Mouse (Mus musculus) hematopoietic multipotent progenitor cell, adult 10-12 weeks (in vitro differentiated cells): Measurements from ENCODE around the gene Cds1. TPM values are rescaled to one million over a fixed set of nuclear protein-coding genes. Genes with fewer than 3 reads are reported as not detected.

ENCODE experiments used
- polyA plus RNA-seq: library from polyadenylated mRNA; stranded (reverse); fragments of >175 nt; gene quantifications from 2 replicates; pipeline ENCODE4 v1.2.3, GENCODE M21; 2012; ENCODE audit warnings: low replicate concordance

Gene Cds1
- 0.86 and 1.4 TPM in 2 replicates for polyA plus RNA-seq

DNA sequence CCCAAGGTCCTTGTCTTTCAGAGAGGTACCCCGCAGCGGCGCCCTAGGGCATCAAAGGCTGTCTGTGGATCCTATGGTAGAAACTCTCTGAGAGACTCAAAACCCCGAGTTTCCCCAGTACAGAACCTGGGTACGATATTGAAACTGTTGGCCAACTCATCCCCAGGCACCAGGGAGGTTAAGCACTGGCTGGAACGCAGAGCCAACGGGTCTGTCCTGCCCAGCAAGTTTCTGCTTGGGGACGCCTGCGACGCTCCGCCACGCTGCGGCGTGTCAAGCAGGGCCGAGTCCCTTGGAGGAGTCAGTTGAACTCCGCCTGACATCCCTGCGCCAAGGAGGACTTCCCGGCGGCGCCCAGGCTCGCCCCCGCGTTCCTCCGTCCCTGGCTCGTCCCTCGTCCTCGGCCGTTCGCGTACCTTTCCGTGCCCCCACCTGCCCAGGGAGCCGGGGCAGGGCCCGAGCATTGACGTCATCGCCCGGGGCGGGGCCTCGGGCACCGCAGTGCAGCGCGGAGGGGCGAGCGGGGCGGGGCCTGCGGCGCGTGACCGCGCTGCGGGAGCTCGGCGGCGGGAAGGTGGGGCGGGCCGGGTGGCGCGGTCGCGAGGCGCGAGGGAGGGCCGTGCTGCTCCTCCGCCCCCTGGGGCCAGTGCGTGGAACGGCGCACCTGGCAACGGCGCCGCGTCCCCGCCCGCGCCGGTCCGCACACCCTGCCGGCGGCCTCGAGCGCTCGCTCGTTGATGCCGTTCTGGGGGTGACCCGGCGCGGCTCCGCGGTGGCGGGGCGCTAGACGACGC lies at the start of gene Cds1:
Cds1 (plus strand) TSS at position 577 of the 794 bp plus-strand sequence.

Other genes starting within 250 kb of the Cds1 start
- not detected in 2 replicates for gene Nkx6-1, start 100.1 kb upstream of the Cds1 start, polyA plus RNA-seq